Mouse (Mus musculus) olfactory bulb, adult 2 months (tissue): ENCODE results near the gene Tesk1. TPM values are rescaled to one million over a fixed set of nuclear protein-coding genes. Genes with fewer than 3 reads are reported as not detected.

Source experiments
- H3K27ac ChIP-seq: fragments of 200-500 bp; 2 replicates; pipeline ENCODE4 v1.5.1; 2012; ENCODE audit warnings: low read depth, low read length; ENCODE audit not compliant: insufficient read depth
- H3K4me1 ChIP-seq: fragments of 200-500 bp; 2 replicates; pipeline ENCODE4 v1.6.1; 2012; ENCODE audit warnings: low read length; ENCODE audit not compliant: control insufficient read depth, insufficient read depth
- H3K4me3 ChIP-seq: fragments of 200-500 bp; 2 replicates; pipeline ENCODE4 v1.5.1; 2012; ENCODE audit warnings: mild to moderate bottlenecking, low read depth, low read length, moderate library complexity; ENCODE audit not compliant: insufficient read depth
- CTCF ChIP-seq: fragments of 200-500 bp; IDR thresholded peaks from 2 replicates; pipeline ENCODE4 v1.5.1; 2012; ENCODE audit warnings: low read depth, mild to moderate bottlenecking, low read length, moderate library complexity; ENCODE audit not compliant: insufficient read depth
- POLR2A ChIP-seq: fragments of 200-500 bp; IDR thresholded peaks from 2 replicates; pipeline ENCODE4 v1.6.1; 2012; ENCODE audit warnings: mild to moderate bottlenecking, low read depth, low read length, moderate library complexity; ENCODE audit not compliant: insufficient read depth
- WGBS: fragments of 180-500 bp; shearing (Covaris S2); methylation state at CpG from one replicate; pipeline ENCODE4 v1.1.7; 2018; 5-methylcytosine and 5-hydroxymethylcytosine counted together
- polyA plus RNA-seq: library from polyadenylated mRNA; stranded (reverse); fragments of >200 nt; gene quantifications from 2 replicates; pipeline ENCODE4 v1.2.4, GENCODE M21; 2012; ENCODE audit warnings: low replicate concordance; ENCODE audit not compliant: missing spikeins, insufficient read depth, insufficient read length

Tesk1 gene
- polyA plus RNA-seq, 1 experiment = not detected

GRCm38 (mm10) chr4:43401486-43401885 is 40.3 kb upstream of the Tesk1 start:
- TF ChIP-seq POLR2A (no peak), CTCF (no peak)
- no peak overlapping the region for H3K27ac ChIP-seq

GRCm38 (mm10) chr4:43402212-43402611 is 39.5 kb upstream of the Tesk1 start:
- no peak for TF ChIP-seq CTCF
- no peak for TF ChIP-seq POLR2A
- peaks cover 46% of the 10 kb centered on the region for H3K4me1 ChIP-seq
- 81% methylated on average over 9 of the region's 9 CpGs for WGBS
- H3K27ac ChIP-seq = no peak overlapping the region
- H3K4me3 ChIP-seq = no peak overlapping the region

More at GRCm38 (mm10) chr4:43401486-43401885, 40.3 kb upstream of the Tesk1 start:
- H3K4me3 ChIP-seq = no peak overlapping the region
- 88% methylated on average over 10 of the region's 10 CpGs for WGBS
- H3K4me1 ChIP-seq = peaks cover 45% of the 10 kb centered on the region

GRCm38 (mm10) chr4:43404697-43405096 is 37.0 kb upstream of the Tesk1 start:
- peaks cover 40% of the 10 kb centered on the region for H3K4me1 ChIP-seq
- 91% methylated on average over 10 of the region's 10 CpGs for WGBS
- H3K27ac ChIP-seq = no peak overlapping the region
- no peak overlapping the region for H3K4me3 ChIP-seq
- TF ChIP-seq POLR2A (no peak), CTCF (no peak)

- peak overlapping the region; percentile 82 for H3K27ac ChIP-seq
- H3K4me1 ChIP-seq = peaks cover 33% of the 10 kb centered on the region
- 1% methylated on average over 28 of the region's 28 CpGs for WGBS
- peak overlapping the region; percentile 56 for H3K4me3 ChIP-seq
- TF ChIP-seq POLR2A (peak; percentile 46; the same call in 1 of the 2 replicates), CTCF (no peak)
Observed at GRCm38 (mm10) chr4:43406162-43406971, 35.4 kb upstream of the Tesk1 start.

GRCm38 (mm10) chr4:43407071-43407920 is 34.4 kb upstream of the Tesk1 start:
- Histone ChIP-seq H3K4me1 (peaks cover 32% of the 10 kb centered on the region), H3K4me3 (peak overlapping the region; percentile 56), H3K27ac (peak overlapping the region; percentile 82)
- 48% methylated on average over 12 of the region's 12 CpGs for WGBS
- TF ChIP-seq POLR2A = no peak
- no peak for TF ChIP-seq CTCF

GRCm38 (mm10) chr4:43414761-43415160 is 27.0 kb upstream of the Tesk1 start:
- no peak overlapping the region for H3K4me3 ChIP-seq
- WGBS = 87% methylated on average over 14 of the region's 14 CpGs
- TF ChIP-seq POLR2A (no peak), CTCF (no peak)
- no peak overlapping the region for H3K27ac ChIP-seq
- H3K4me1 ChIP-seq = peaks cover 33% of the 10 kb centered on the region

GRCm38 (mm10) chr4:43415221-43416070 is 26.3 kb upstream of the Tesk1 start:
- Histone ChIP-seq H3K4me1 (peaks cover 33% of the 10 kb centered on the region), H3K4me3 (no peak overlapping the region), H3K27ac (no peak overlapping the region)
- TF ChIP-seq CTCF (no peak), POLR2A (no peak)
- WGBS = 85% methylated on average over 29 of the region's 29 CpGs

GRCm38 (mm10) chr4:43416071-43416490 is 25.7 kb upstream of the Tesk1 start:
- Histone ChIP-seq H3K4me3 (no peak overlapping the region), H3K4me1 (peaks cover 30% of the 10 kb centered on the region), H3K27ac (no peak overlapping the region)
- no peak for TF ChIP-seq POLR2A
- TF ChIP-seq CTCF = no peak
- 97% methylated on average over 22 of the region's 22 CpGs for WGBS
